Comparison of ENCODE assay signal across 10 mouse cellular contexts in genomic region chr6:135251849-135252727, GRCm38 (mm10). TPM values are rescaled to one million over a fixed set of nuclear protein-coding genes. Genes with fewer than 3 reads are reported as not detected.
A peak's percentile ranks its signal among the peaks of the same experiment; 100 is the strongest.
DNase-seq lines count a peak whose midpoint lies in the region; ATAC-seq and TF ChIP-seq lines count a peak whose summit lies in the region.
"Had no signal": no experiment of that assay in that cellular context is flagged by ENCODE, and none has a peak within 500 bp of the region (broad histone marks: within the 10 kb centered on the region; RNA-seq: fewer than 3 reads in every experiment).

No protein-coding gene starts in this region.

- 47% methylated on average over 24 of the region's 24 CpGs for WGBS in hindbrain, embryonic 16.5 days

- peak overlapping the region; percentile 34 for H3K9ac ChIP-seq in hindbrain, embryonic 16.5 days (ENCODE audit: low read depth, low read length)

- H3K4me1 ChIP-seq in embryonic fibroblast, embryonic 13.5 days (ENCODE audit: control insufficient read depth, insufficient read depth, low read length): peaks cover 15% of the 10 kb centered on the region
- peaks cover 13% of the 10 kb centered on the region for H3K4me1 ChIP-seq in hindbrain, embryonic 16.5 days (ENCODE audit: control insufficient read depth, insufficient read depth, low read depth, low read length)

- intact Hi-C loops in left cerebral cortex, adult 2 months (cut with DNase I): no loop called here

- no peaks in the 10 kb centered on the region for H3K36me3 ChIP-seq in hindbrain, embryonic 16.5 days (ENCODE audit: control insufficient read depth, insufficient read depth, low read length)

- no peaks in the 10 kb centered on the region for H3K9me3 ChIP-seq in hindbrain, embryonic 16.5 days (ENCODE audit: control insufficient read depth, low read length)

- peak; percentile 59 for DNase-seq in embryo, embryonic 11 days
- DNase-seq in embryo, embryonic 10.5 days (ENCODE audit: low spot score): no peak
- peak; percentile 63 for DNase-seq in lung, postnatal 14 days
- no peak for DNase-seq in left cerebral cortex, adult 2 months (ENCODE audit: extremely low spot score in 1 of 2, low spot score in 2 of 2)
- no peak for DNase-seq in layer of hippocampus, adult 8-10 months (ENCODE audit: low spot score in 2 of 2)

- no peak for TF ChIP-seq POLR2A in embryonic fibroblast, embryonic 13.5 days (IDR thresholded peaks at IDR 0.05; ENCODE audit: low read depth, low read length)

- peak overlapping the region; percentile 51 for H3K4me2 ChIP-seq in hindbrain, embryonic 16.5 days (ENCODE audit: low read length)

- peak overlapping the region; percentile 73 for H3K27ac ChIP-seq in embryonic fibroblast, embryonic 13.5 days (ENCODE audit: insufficient read depth, low read length)
- no peak overlapping the region for H3K27ac ChIP-seq in hindbrain, embryonic 16.5 days (ENCODE audit: low read depth, low read length)
- H3K27ac ChIP-seq in left cerebral cortex, adult 2 months: no peak overlapping the region

- no peaks in the 10 kb centered on the region for H3K27me3 ChIP-seq in hindbrain, embryonic 16.5 days (replicated peaks; ENCODE audit: control insufficient read depth, insufficient read depth, low read length)

- H3K4me3 ChIP-seq in embryonic fibroblast, embryonic 13.5 days (ENCODE audit: insufficient read depth, low read length): no peak overlapping the region
- H3K4me3 ChIP-seq in hindbrain, embryonic 16.5 days (ENCODE audit: low read length): 0 out of 2 replicates have a peak overlapping the region, but pooled peaks have one; percentile 12
- H3K4me3 ChIP-seq in left cerebral cortex, adult 2 months: no peak overlapping the region

- no peak for TF ChIP-seq CTCF in embryonic fibroblast, embryonic 13.5 days (IDR thresholded peaks at IDR 0.05; ENCODE audit: borderline replicate concordance, insufficient read depth, low read length)
- TF ChIP-seq CTCF in left cerebral cortex, adult 2 months (IDR thresholded peaks at IDR 0.05): no peak

- peak; percentile 81 for ATAC-seq in hindbrain, embryonic 16.5 days
- no peak for ATAC-seq in activated CD4-positive, CD25-positive, alpha-beta regulatory T cell, adult 4 months

RNA-seq across cellular contexts. Expression of gene Gsg1, which starts 2.1 kb away (rescaled TPM):
- polyA plus RNA-seq in embryonic fibroblast, embryonic 13.5 days (2011; ENCODE audit: insufficient read length, low read depth, missing spikeins): 0.62 TPM in 1 of 2 replicates, not detected in the other
- polyA plus RNA-seq in hindbrain, embryonic 16.5 days (2015; fragmentation: Nextera tagmentation; extraction: Ambion mirVana): 0.13 and 0.17 TPM in 2 replicates
- not detected for polyA plus RNA-seq in activated CD4-positive, CD25-positive, alpha-beta regulatory T cell, adult 4 months (2017; shearing (Covaris generic))
- not detected for total RNA-seq in left cerebral cortex, adult 2 months (2021)
- total RNA-seq in layer of hippocampus, adult 8-10 months (2022): under 1 TPM in 1 of 4 experiments, not detected in 3; 0.82 TPM
- total RNA-seq: gastrocnemius, postnatal 36 days had no signal

RNA-seq across cellular contexts. Expression of gene Hebp1, which starts 54.3 kb away (rescaled TPM):
- polyA plus RNA-seq in embryonic fibroblast, embryonic 13.5 days (2011; ENCODE audit: insufficient read length, low read depth, missing spikeins): 32.3 and 41.7 TPM in 2 replicates
- 5.9 and 9.4 TPM in 2 replicates for polyA plus RNA-seq in hindbrain, embryonic 16.5 days (2015; fragmentation: Nextera tagmentation; extraction: Ambion mirVana)
- polyA plus RNA-seq in activated CD4-positive, CD25-positive, alpha-beta regulatory T cell, adult 4 months (2017; shearing (Covaris generic)): 1 to 10 TPM in 1 of 2 experiments, under 1 TPM in 1; 0.42 to 2.4 TPM
- total RNA-seq in left cerebral cortex, adult 2 months (2021): 10 to 100 TPM; 45.3 to 46.9 TPM
- total RNA-seq in layer of hippocampus, adult 8-10 months (2022): 10 to 100 TPM; 69.4 to 91.3 (median 78.1) TPM

RNA-seq across cellular contexts. Expression of gene Fam234b, which starts 54.3 kb away (rescaled TPM):
- 10.1 and 13.7 TPM in 2 replicates for polyA plus RNA-seq in embryonic fibroblast, embryonic 13.5 days (2011; ENCODE audit: insufficient read length, low read depth, missing spikeins)
- polyA plus RNA-seq in hindbrain, embryonic 16.5 days (2015; fragmentation: Nextera tagmentation; extraction: Ambion mirVana): 110 and 120 TPM in 2 replicates
- polyA plus RNA-seq in activated CD4-positive, CD25-positive, alpha-beta regulatory T cell, adult 4 months (2017; shearing (Covaris generic)): 10 to 100 TPM; 23.6 to 23.8 TPM
- 100 to 1,000 TPM; 167 to 178 TPM for total RNA-seq in left cerebral cortex, adult 2 months (2021)
- 100 to 1,000 TPM; 137 to 162 (median 153) TPM for total RNA-seq in layer of hippocampus, adult 8-10 months (2022)

RNA-seq across cellular contexts. Expression of gene Pbp2, which starts 58.1 kb away (rescaled TPM):
- 1.1 and 4.3 TPM in 2 replicates for polyA plus RNA-seq in embryonic fibroblast, embryonic 13.5 days (2011; ENCODE audit: insufficient read length, low read depth, missing spikeins)
- not detected in 2 replicates for polyA plus RNA-seq in hindbrain, embryonic 16.5 days (2015; fragmentation: Nextera tagmentation; extraction: Ambion mirVana)
- not detected for polyA plus RNA-seq in activated CD4-positive, CD25-positive, alpha-beta regulatory T cell, adult 4 months (2017; shearing (Covaris generic))
- total RNA-seq in left cerebral cortex, adult 2 months (2021): under 1 TPM; 0.28 to 0.54 TPM
- under 1 TPM in 1 of 4 experiments, not detected in 3; 0.25 TPM for total RNA-seq in layer of hippocampus, adult 8-10 months (2022)
- total RNA-seq: gastrocnemius, postnatal 36 days had no signal
- polyA plus RNA-seq: spleen, adult 2 months had no signal

Comparison
In these comparisons a context has a peak if more than half of its experiments do, and no peak if none do; other contexts are left out.
1. DNase-seq: peak in embryo, embryonic 11 days (single experiment) and lung, postnatal 14 days (single experiment); none in embryo, embryonic 10.5 days (single experiment), left cerebral cortex, adult 2 months (0 of 2) and layer of hippocampus, adult 8-10 months (0 of 2).